Mouse (Mus musculus) brain, embryonic 18.5 days (tissue): Measurements from ENCODE around the gene Fbxl13.

Source experiments
- DNase-seq: peaks from one replicate; pipeline ENCODE4 v3.0.0-alpha.2; 2012; ENCODE audit warnings: low read depth, low spot score

Fbxl13 gene

DNA sequence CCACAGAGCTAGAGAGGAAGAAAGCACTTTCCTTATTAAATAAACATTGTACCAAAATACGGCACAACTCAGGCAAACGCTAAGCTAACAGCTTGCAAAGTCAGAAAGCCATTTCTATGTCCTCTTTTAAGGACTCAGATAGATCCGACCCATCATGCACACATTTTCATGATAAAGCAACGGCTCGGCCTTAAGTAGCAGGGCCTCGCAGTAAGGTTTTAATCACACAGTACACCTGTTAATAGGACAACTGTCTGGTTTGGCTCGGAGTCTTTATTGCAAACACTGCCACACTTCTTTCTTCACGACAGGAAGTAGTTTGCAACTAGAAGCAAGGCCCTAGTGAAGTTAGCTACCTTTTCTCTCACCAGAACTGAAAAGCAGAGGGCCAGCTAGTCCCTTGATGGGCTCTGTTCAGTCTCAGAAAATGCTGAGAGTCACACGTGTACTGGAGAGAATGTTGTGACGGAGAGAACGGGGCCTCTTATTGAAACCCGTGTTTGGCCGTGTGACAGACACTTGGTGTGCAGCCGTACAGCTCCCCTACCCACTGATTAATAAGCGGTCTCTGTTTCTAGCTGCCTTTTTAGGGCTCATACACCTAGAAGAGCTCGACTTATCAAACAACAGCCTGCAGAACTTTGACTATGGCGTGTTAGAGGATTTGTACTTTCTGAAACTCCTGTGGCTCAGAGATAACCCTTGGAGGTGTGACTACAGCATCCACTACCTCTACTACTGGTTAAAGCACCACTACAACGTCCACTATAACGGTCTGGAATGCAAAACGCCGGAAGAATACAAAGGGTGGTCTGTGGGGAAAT, 70.8 kb downstream of the Fbxl13 start:
- no peak for DNase-seq

GRCm38 (mm10) chr5:21572764-21573416, 72.5 kb downstream of the Fbxl13 start:
- peak; percentile 22 for DNase-seq

DNA sequence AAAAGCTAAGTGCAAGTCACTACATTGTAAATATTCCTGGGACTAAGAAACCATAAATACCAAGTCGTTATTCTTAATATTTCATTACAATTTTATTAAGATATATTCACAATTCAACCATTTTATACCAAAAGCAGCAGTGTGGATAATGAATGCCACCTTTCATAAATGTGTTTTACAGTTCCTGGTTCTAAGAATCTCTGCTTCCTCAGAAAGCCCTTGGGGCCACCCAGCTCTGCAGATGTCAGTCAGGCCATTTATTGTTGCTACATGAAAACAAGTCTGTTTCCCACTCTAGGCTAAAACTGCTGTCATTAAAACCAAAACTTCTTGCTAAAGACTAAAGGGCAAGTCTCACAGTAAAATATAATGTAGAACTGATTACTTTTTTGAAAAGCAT, 77.7 kb downstream of the Fbxl13 start:
- DNase-seq, result no peak

GRCm38 (mm10) chr5:21565392-21566065, 79.9 kb downstream of the Fbxl13 start:
- DNase-seq, result no peak

DNA sequence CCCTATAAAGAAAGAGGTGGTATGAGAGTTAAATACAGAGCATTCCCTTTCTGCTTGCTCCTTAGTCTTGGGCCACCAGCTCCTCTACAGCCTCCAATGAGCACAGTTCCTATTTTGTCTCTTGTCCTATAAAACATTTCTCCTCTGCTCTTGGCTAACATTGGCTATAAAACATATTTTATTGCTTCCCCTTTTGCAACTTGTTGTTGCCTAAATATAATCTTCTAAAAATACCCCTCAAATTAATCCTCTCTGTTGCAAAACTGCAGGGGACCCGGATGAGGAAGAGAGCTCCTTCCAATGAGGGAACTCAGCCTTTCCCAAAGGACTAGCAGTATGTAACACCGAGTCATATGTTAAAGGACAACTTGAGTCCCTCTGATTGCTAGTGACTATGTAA, 81.5 kb downstream of the Fbxl13 start:
- DNase-seq, result no peak

- no peak for DNase-seq
Observed at GRCm38 (mm10) chr5:21556502-21556901, 88.9 kb downstream of the Fbxl13 start.

DNA sequence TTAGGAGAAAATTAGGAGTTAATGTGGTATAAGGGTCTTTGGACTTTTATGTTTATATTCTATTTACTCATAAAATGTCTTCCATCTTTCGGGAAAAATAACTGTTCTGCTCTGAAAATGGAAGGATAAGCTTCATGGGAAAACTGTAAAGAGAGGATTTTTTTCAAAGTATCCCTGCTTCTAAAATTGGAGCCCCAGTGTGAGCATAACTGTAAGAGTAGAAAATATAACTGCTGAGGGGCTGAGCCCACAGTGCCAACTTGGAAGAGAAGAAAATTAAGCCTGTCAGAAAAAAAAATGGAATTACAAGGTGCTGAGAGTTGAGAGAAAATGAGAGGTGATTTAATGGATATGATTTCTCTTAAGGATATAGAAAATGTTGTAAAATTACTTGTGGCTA, 90.7 kb downstream of the Fbxl13 start:
- DNase-seq, result no peak

DNA sequence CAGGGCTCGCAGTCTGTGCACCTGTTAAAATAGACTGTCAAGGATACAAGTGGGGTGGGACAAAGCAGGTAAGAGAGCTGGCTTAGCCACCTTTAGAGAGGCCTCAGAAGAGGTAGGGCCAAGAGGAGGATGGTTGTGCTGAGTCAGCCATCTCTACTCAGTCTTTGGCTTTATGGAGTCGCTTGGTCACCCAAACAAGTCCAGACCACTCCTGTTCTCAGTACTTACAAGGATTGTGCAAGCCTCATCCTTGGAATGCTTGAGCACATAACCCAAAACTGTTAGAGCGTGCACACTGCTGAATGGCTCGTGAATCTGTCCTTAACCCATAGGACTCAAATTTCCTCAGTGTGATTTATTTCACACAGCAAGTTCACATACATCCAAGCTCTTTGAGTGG, 91.7 kb downstream of the Fbxl13 start:
- no peak for DNase-seq

GRCm38 (mm10) chr5:21547005-21547404, 98.4 kb downstream of the Fbxl13 start:
- DNase-seq, result no peak

- no peak for DNase-seq
Observed at GRCm38 (mm10) chr5:21545786-21546185, 99.6 kb downstream of the Fbxl13 start.

DNA sequence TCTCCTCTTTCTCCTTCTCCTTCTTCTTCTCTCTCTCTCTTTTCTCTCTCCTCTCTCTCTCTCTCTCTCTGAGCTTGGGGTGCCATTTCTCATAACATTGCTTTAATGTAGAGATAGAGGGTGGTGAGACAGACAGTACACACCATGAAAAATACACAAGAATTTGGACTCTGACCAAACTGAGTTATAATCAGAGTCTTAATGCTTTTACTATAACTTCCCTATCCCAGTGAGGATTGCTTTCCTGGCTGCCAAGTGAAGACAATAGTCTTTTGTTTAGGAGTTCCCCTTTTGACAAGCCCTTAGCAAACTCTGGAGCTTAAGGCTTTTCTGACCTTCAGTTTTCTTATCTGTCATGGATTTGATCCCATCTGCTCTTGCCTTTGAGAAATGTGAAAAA, 100.2 kb downstream of the Fbxl13 start:
- DNase-seq, result no peak

GRCm38 (mm10) chr5:21544821-21545220, 100.6 kb downstream of the Fbxl13 start:
- DNase-seq, result no peak

- DNase-seq, result no peak
Observed at GRCm38 (mm10) chr5:21543409-21544201, 101.8 kb downstream of the Fbxl13 start, which contains the start of gene Lrrc17. Lrrc17 (plus strand) TSS chr5:21543559.

GRCm38 (mm10) chr5:21542226-21542625, 103.2 kb downstream of the Fbxl13 start:
- no peak for DNase-seq

- no peak for DNase-seq
Observed at GRCm38 (mm10) chr5:21532921-21533320, 112.5 kb downstream of the Fbxl13 start.

DNA sequence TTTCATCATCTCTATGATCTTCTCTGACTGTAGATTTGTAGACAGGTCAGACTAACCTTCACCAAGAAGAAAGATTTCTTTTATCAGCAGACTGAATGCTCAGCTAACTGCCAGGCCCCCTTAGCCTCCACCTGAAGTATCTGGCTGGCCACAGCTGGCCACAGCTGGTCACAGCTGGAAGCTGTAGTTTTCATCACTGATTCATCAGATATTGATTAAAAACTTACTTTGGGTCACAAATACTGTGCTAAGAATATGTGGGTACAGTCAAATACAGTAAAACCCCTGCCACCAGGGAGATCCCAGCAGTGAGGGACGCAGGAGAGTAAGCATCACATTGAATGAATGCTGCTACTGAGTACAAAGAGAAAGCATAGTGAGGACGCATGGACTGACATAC, 113.3 kb downstream of the Fbxl13 start:
- DNase-seq, result no peak

GRCm38 (mm10) chr5:21529110-21529720, 116.2 kb downstream of the Fbxl13 start:
- no peak for DNase-seq

- DNase-seq, result no peak
Observed at GRCm38 (mm10) chr5:21528068-21528842, 117.2 kb downstream of the Fbxl13 start.

DNA sequence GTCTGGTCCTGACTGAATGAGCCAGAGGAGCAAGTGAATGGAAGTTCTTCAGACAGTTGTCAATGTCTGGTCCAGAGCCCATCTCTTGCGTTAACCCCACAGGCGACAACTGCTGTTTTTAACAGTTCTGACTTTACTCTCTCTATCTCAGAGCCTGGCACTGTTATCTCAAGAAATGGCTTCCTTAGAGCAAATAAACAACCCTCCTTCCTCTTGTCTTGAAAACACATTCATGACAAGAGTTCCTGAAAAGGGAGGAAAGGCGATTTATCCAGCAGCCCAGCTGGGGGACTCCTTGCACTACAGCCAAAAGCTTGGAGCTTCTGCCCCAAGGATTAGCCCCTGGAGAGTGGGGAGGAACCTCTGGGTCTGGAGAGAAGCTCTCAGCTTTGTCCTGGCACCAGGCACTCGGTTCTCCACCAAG, 117.9 kb downstream of the Fbxl13 start:
- DNase-seq, result no peak

DNA sequence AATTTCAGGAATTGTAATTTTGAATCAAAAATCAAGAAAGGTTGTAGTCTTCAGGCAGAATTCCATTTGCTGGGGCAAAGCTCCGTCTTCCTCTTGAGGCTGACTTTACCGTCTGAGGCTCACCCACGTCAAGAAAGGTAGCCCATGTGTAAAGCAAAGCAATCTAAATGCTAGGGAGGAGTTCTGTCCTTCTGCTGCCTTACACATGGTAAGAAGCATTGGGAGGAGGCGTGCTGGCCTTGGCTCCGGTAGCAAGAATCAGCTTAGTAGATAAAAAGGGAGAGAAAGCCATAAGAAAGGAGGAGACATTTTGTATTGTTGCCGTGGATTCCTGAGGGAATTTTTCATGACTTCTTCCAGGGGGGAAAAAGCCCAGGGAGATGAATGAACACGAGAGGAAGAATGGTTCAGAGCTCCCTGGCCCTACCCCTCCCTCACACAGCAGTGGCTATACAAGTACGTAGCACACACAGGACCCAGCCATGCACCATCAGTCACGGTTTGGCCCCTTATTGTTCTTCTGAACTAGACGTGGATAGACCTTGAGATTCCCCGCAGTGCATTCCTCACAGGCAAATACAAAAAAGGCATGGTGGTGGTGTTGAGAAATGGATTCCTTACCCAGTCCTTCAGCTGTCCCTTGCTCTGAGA, 118.5 kb downstream of the Fbxl13 start:
- no peak for DNase-seq
